Mouse (Mus musculus) B cell, adult 2 months (primary cell): ENCODE data around the gene Blvrb.

ENCODE experiments used
- DNase-seq, 2 experiments: peaks; one replicate each; pipeline ENCODE4 v3.0.0; 2022

The Blvrb gene

GRCm38 (mm10) chr7:27449256-27449862 lies 1.6 kb downstream of the Blvrb start:
- DNase-seq: peak; percentile 55 to 57

GRCm38 (mm10) chr7:27451359-27451758 lies 3.6 kb downstream of the Blvrb start:
- peak; percentile 47 to 48 for DNase-seq

- DNase-seq: no peak
Measured at GRCm38 (mm10) chr7:27452206-27452770, 4.5 kb downstream of the Blvrb start.

GRCm38 (mm10) chr7:27454461-27455121 lies 6.8 kb downstream of the Blvrb start:
- DNase-seq: peak; percentile 62 to 65

- no peak for DNase-seq
Measured at GRCm38 (mm10) chr7:27455273-27455672, 7.5 kb downstream of the Blvrb start.

GRCm38 (mm10) chr7:27458614-27459013 lies 10.8 kb downstream of the Blvrb start:
- no peak for DNase-seq

GRCm38 (mm10) chr7:27459640-27460039 lies 11.9 kb downstream of the Blvrb start:
- no peak for DNase-seq

- DNase-seq: no peak
Measured at GRCm38 (mm10) chr7:27460477-27460876, 12.7 kb downstream of the Blvrb start.

GRCm38 (mm10) chr7:27467648-27468047 lies 19.9 kb downstream of the Blvrb start:
- DNase-seq: no peak

- DNase-seq: no peak
Measured at GRCm38 (mm10) chr7:27471390-27472120, 23.8 kb downstream of the Blvrb start.

GRCm38 (mm10) chr7:27472596-27472995 lies 24.8 kb downstream of the Blvrb start:
- DNase-seq: peak; percentile 43 to 44

- DNase-seq: peak; percentile 97 to 98
Measured at GRCm38 (mm10) chr7:27473156-27473834, 25.5 kb downstream of the Blvrb start, which contains the start of gene Sertad3. TSS of gene Sertad3 (plus strand) at chr7:27473768.

GRCm38 (mm10) chr7:27473835-27474489 lies 26.2 kb downstream of the Blvrb start:
- DNase-seq: no peak

- DNase-seq: peak; percentile 97 to 98
Measured at GRCm38 (mm10) chr7:27474490-27474954, 26.7 kb downstream of the Blvrb start.

- DNase-seq: no peak
Measured at GRCm38 (mm10) chr7:27475596-27475995, 27.8 kb downstream of the Blvrb start.

GRCm38 (mm10) chr7:27476098-27476635 lies 28.4 kb downstream of the Blvrb start:
- DNase-seq: no peak

GRCm38 (mm10) chr7:27478561-27478960 lies 30.8 kb downstream of the Blvrb start:
- DNase-seq: no peak

- DNase-seq: no peak
Measured at GRCm38 (mm10) chr7:27479750-27480149, 32.0 kb downstream of the Blvrb start.

GRCm38 (mm10) chr7:27480506-27480905 lies 32.7 kb downstream of the Blvrb start:
- DNase-seq: no peak

- DNase-seq: no peak
Measured at GRCm38 (mm10) chr7:27480927-27481626, 33.3 kb downstream of the Blvrb start.

GRCm38 (mm10) chr7:27481627-27481969 lies 33.8 kb downstream of the Blvrb start:
- peak; percentile 63 to 65 for DNase-seq
